Mouse (Mus musculus) adrenal gland, adult 2 months (tissue): ENCODE measurements around the gene Anxa7. TPM values are rescaled to one million over a fixed set of nuclear protein-coding genes. Genes with fewer than 3 reads are reported as not detected.

ENCODE experiments used
- DNase-seq: peaks from one replicate; pipeline ENCODE4 v3.0.0; 2021
- polyA plus RNA-seq: library from polyadenylated mRNA; depleted of rRNA; stranded (reverse); fragments of >200 nt; gene quantifications from 2 replicates; pipeline ENCODE4 v1.2.3, GENCODE M21; 2012; rRNA removed
- total RNA-seq, 2 experiments: library from RNA; stranded (reverse); gene quantifications; 2 replicates each; pipeline ENCODE4 v1.2.3; 2021

Gene Anxa7
- total and polyA plus RNA-seq, 3 experiments = 109 to 139 (median 121) TPM

- DNase-seq = no peak
Measured at GRCm38 (mm10) chr14:20432420-20432819, 47.5 kb downstream of the Anxa7 start.

- no peak for DNase-seq
Measured at GRCm38 (mm10) chr14:20431726-20432125, 48.2 kb downstream of the Anxa7 start.

DNA sequence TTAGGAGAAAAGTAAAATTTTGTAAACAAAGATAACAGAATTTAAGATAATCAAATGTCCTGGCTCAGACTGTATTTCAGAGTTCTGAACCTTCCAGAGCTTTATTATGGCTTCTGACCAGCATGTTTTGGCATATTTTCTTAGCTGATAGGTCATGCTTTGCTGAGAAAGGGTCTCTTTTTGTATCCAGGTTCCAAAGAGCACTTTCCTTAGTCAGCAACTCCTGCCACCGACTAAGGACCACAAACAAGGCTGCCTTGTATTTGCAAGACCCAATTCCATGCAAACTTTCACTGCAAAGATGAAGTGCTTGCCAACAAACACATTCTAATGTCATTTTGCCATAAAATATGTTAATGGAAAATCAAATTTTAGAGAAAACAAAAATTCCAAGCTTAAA, 50.1 kb downstream of the Anxa7 start:
- no peak for DNase-seq

DNA sequence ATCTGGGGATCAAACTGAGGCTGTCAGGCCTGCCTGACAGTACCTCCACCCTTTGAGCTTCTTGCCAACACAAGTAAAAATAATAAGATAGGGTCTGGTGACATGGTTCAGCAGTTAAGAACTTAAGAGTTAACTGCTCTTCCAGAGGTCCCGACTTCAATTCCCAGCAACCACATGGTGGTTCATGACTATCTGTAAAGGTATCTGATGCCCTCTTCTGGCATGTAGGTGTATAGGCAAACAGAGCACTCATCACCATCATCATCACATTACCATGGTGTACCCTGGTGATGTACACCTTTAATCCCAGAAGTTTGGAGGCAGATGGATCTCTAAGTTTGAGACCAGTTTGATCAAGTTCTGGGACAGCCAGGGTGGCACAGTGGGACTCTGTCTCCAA, 51.3 kb downstream of the Anxa7 start:
- DNase-seq = no peak

DNA sequence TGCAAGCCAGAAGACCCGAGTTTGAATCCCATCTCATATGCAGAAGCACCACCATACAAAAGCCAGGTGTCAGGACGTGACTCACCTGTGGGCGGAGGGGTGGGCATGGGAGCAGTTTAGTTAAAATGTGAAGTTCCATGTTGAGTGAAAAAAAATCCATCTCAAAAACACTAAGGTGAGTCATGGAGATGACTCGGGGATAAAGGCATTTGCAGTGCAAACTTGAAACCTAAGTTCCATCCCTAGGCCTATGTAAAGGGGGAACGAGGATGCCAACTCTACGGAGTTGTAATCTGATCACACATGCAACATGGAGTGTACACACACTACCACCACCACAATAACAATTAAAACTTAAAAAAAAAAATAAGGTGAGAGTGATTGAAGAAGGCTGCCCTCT, 56.9 kb downstream of the Anxa7 start:
- DNase-seq = no peak

DNA sequence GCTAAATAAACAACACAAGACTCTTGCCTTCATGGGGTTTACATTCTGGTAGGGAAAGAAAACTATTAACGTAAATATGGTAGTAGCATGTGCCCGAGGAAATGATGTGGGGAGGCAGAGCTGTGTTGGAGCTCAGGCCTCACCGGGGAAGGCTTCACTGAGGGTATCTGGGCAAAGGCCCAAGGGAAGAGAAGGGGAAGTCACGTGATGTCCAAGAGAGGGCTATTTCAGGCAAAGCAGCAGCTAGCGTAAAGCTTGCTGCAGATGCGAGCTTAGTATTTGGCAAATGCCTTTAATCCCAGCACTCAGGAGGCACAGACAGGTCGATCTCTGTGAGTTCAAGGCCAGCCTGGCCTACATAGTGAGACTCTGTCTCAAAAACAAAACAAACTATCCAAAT, 57.7 kb downstream of the Anxa7 start:
- DNase-seq = no peak

Other genes with a start within 250 kb of the Anxa7 start
- not detected for gene Kcnk16, start 210.9 kb downstream of the Anxa7 start, total RNA-seq
- not detected in 2 replicates for gene Kcnk16, start 210.9 kb downstream of the Anxa7 start, polyA plus RNA-seq
- 10 to 100 TPM; 45.7 to 55.2 TPM for gene Nudt13, start 185.4 kb downstream of the Anxa7 start, total RNA-seq
- 22.3 and 23.2 TPM in 2 replicates for gene Nudt13, start 185.4 kb downstream of the Anxa7 start, polyA plus RNA-seq
- 10 to 100 TPM; 41.4 to 43.6 TPM for gene Ecd, start 132.0 kb downstream of the Anxa7 start, total RNA-seq
- 10.3 and 14.9 TPM in 2 replicates for gene Ecd, start 132.0 kb downstream of the Anxa7 start, polyA plus RNA-seq
- gene Fam149b, start 132.0 kb downstream of the Anxa7 start, total RNA-seq = 10 to 100 TPM; 40.2 to 41.6 TPM
- 14.9 and 15.2 TPM in 2 replicates for gene Fam149b, start 132.0 kb downstream of the Anxa7 start, polyA plus RNA-seq
- 10 to 100 TPM; 28.8 to 33.6 TPM for gene Dnajc9, start 91.2 kb downstream of the Anxa7 start, total RNA-seq
- 36.4 and 40.3 TPM in 2 replicates for gene Dnajc9, start 91.2 kb downstream of the Anxa7 start, polyA plus RNA-seq
- gene Mrps16, start 86.5 kb downstream of the Anxa7 start, total RNA-seq = 10 to 100 TPM; 56.4 to 81.3 TPM
- gene Mrps16, start 86.5 kb downstream of the Anxa7 start, polyA plus RNA-seq = 58.8 and 64.4 TPM in 2 replicates
- 1 to 10 TPM; 1.1 to 2.9 TPM for gene Cfap70, start 27.9 kb downstream of the Anxa7 start, total RNA-seq
- 0.06 and 0.12 TPM in 2 replicates for gene Cfap70, start 27.9 kb downstream of the Anxa7 start, polyA plus RNA-seq
- under 1 TPM; 0.21 to 0.61 TPM for gene Mss51, start 16.8 kb upstream of the Anxa7 start, total RNA-seq
- gene Mss51, start 16.8 kb upstream of the Anxa7 start, polyA plus RNA-seq = 0.07 and 0.10 TPM in 2 replicates
- gene Ppp3cb, start 66.4 kb upstream of the Anxa7 start, total RNA-seq = 10 to 100 TPM; 55.2 to 71.6 TPM
- 2.1 and 2.8 TPM in 2 replicates for gene Ppp3cb, start 66.4 kb upstream of the Anxa7 start, polyA plus RNA-seq
- 10 to 100 TPM; 11.3 to 12.1 TPM for gene Usp54, start 160.9 kb upstream of the Anxa7 start, total RNA-seq
- 4.7 and 5.6 TPM in 2 replicates for gene Usp54, start 160.9 kb upstream of the Anxa7 start, polyA plus RNA-seq
- gene Myoz1, start 176.4 kb upstream of the Anxa7 start, total RNA-seq = not detected
- not detected in 2 replicates for gene Myoz1, start 176.4 kb upstream of the Anxa7 start, polyA plus RNA-seq
- gene Synpo2l, start 188.2 kb upstream of the Anxa7 start, total RNA-seq = under 1 TPM; 0.17 to 0.35 TPM
- gene Synpo2l, start 188.2 kb upstream of the Anxa7 start, polyA plus RNA-seq = 0.13 and 0.35 TPM in 2 replicates
- gene Sec24c, start 194.2 kb upstream of the Anxa7 start, total RNA-seq = 100 to 1,000 TPM; 109 to 142 TPM
- 283 and 329 TPM in 2 replicates for gene Sec24c, start 194.2 kb upstream of the Anxa7 start, polyA plus RNA-seq
- 10 to 100 TPM; 15.5 to 18.0 TPM for gene Fut11, start 214.8 kb upstream of the Anxa7 start, total RNA-seq
- 47.8 and 51.2 TPM in 2 replicates for gene Fut11, start 214.8 kb upstream of the Anxa7 start, polyA plus RNA-seq
- gene Chchd1, start 222.9 kb upstream of the Anxa7 start, total RNA-seq = 10 to 100 TPM; 66.6 to 93.6 TPM
- gene Chchd1, start 222.9 kb upstream of the Anxa7 start, polyA plus RNA-seq = 5.9 and 8.5 TPM in 2 replicates
- gene Zswim8, start 227.4 kb upstream of the Anxa7 start, total RNA-seq = 100 to 1,000 TPM in 1 of 2 experiments, 10 to 100 TPM in 1; 95.8 to 128 TPM
- gene Zswim8, start 227.4 kb upstream of the Anxa7 start, polyA plus RNA-seq = 279 and 287 TPM in 2 replicates